Mouse (Mus musculus) Muller cell, postnatal 12 days (primary cell): ENCODE results near the gene Spag9.

ENCODE experiments used
- DNase-seq: peaks from one replicate; pipeline ENCODE4 v3.0.0-alpha.2; 2015; ENCODE audit errors: inconsistent ontology term

Spag9 gene

GRCm38 (mm10) chr11:94133344-94133955 lies 137.6 kb downstream of the Spag9 start:
- peak; percentile 82 for DNase-seq

GRCm38 (mm10) chr11:94134076-94134838 lies 138.4 kb downstream of the Spag9 start:
- peak; percentile 87 for DNase-seq

GRCm38 (mm10) chr11:94135581-94136001 lies 139.7 kb downstream of the Spag9 start:
- no peak for DNase-seq

- DNase-seq: no peak
These were observed 140.8 kb downstream of the Spag9 start for GRCm38 (mm10) chr11:94136656-94137055.

- no peak for DNase-seq
These were observed 141.6 kb downstream of the Spag9 start for GRCm38 (mm10) chr11:94137326-94138061.

- DNase-seq: no peak
These were observed 142.7 kb downstream of the Spag9 start for GRCm38 (mm10) chr11:94138411-94139231.

GRCm38 (mm10) chr11:94139232-94139620 lies 143.3 kb downstream of the Spag9 start:
- DNase-seq: no peak

- no peak for DNase-seq
These were observed 144.6 kb downstream of the Spag9 start for GRCm38 (mm10) chr11:94140540-94140939.

GRCm38 (mm10) chr11:94141564-94141963 lies 145.7 kb downstream of the Spag9 start:
- no peak for DNase-seq

- DNase-seq: no peak
These were observed 147.4 kb downstream of the Spag9 start for GRCm38 (mm10) chr11:94143336-94143735.

GRCm38 (mm10) chr11:94144771-94145539 lies 149.1 kb downstream of the Spag9 start:
- DNase-seq: peak; percentile 92

GRCm38 (mm10) chr11:94146049-94146605 lies 150.2 kb downstream of the Spag9 start:
- no peak for DNase-seq

GRCm38 (mm10) chr11:94146733-94147485 lies 151.0 kb downstream of the Spag9 start:
- DNase-seq: no peak

GRCm38 (mm10) chr11:94148105-94148696 lies 152.3 kb downstream of the Spag9 start:
- no peak for DNase-seq

GRCm38 (mm10) chr11:94148931-94149491 lies 153.1 kb downstream of the Spag9 start:
- DNase-seq: peak; percentile 51

GRCm38 (mm10) chr11:94149509-94150259 lies 153.8 kb downstream of the Spag9 start:
- DNase-seq: no peak

GRCm38 (mm10) chr11:94150519-94151470 lies 154.9 kb downstream of the Spag9 start:
- no peak for DNase-seq
